Mouse (Mus musculus) frontal cortex, postnatal 25 days (tissue): ENCODE results near the gene Zfp750.

Experiments
- DNase-seq, 2 experiments: peaks; one replicate each; pipeline ENCODE4 v3.0.0; 2022; ENCODE audit warnings: low spot score in 2 of 2

The Zfp750 gene

DNA sequence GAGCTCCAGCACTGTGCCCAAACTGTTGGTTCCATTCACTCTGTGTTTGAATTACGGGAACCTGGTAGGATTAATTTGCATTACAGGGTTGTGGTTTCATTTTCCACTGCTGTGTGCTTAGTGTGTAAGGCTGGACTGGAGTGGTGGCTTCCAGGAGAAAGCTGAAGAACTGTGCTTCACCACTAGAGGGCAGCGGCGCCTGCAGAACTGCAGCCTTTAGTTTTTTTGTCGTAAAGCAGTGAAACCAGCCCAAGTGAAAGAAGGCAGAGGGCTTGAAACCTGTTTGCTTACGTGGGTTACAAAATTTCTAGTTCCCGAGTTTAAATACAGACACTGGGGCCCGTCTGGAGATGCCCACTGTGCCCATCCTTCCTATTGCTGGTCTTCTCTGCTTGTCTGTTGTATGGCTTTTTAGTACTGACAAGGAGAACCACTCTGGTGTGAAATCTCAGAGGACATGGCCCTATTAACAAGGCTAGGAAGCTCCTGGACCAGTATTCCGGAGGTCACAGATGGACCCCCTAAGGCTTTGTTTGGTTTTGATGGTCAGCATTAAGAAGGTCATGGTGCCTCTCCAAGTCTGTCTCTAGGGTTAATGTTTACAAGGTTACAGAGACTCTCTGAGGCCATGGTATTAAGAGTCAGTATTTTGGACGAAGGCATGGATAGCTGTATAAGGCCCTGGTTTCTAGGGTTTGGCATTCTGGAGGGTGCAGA is 43.3 kb downstream of the Zfp750 start:
- DNase-seq, result peak; percentile 58 to 66

GRCm38 (mm10) chr11:121474831-121475230 is 44.3 kb downstream of the Zfp750 start:
- no peak for DNase-seq

DNA sequence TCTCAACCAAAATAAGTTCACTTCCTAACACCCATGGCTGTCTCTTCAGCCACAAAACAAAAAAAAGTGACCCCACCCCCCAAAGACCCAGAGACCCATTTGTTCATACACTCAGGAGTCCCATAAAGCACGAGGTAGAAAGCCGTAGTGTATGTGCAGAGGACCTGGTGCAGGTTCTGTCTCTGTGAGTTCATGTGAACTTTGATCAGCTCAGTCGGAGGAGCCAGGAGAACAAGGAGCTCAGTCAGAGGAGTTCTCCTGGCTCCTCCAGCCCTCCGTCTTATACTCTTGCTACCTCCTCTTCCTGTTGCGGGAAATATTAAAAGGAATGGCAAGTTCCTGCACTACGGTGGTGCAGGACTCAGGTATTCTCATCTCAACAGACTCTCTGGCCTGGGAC is 51.7 kb downstream of the Zfp750 start:
- DNase-seq, result no peak
